Mouse (Mus musculus): ENCODE data around the gene Cyp26a1.

Cyp26a1 gene

DNA sequence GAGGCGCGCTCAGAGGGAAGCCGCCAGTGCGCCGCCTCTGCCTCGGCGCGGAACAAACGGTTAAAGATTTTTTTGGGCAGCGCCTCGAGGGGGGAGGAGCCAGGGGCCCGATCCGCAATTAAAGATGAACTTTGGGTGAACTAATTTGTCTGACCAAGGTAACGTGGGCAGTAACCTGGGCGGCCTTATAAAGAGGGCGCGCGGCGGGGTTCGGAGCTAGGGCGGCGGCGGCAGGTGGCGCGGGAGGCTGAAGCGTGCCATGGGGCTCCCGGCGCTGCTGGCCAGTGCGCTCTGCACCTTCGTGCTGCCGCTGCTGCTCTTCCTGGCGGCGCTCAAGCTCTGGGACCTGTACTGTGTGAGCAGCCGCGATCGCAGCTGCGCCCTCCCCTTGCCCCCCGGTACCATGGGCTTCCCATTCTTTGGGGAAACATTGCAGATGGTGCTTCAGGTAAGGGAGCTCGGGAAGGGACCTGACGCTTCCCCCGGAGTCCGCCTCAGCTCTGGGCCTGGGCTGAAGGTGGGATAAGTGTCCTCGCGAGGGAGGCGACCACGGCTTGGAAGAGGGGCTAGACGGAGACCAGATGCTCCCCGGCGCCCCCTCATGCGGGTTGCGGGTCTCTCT, at the start of gene Cyp26a1:
Gene Cyp26a1 (plus strand): TSS at position 148 of the 622 bp plus-strand sequence.
- in situ Hi-C loops (cut with MboI, MseI), result loop anchor here (10.0 kb wide), 1 partner anchor 137 kb away; no protein-coding TSS in a partner anchor

DNA sequence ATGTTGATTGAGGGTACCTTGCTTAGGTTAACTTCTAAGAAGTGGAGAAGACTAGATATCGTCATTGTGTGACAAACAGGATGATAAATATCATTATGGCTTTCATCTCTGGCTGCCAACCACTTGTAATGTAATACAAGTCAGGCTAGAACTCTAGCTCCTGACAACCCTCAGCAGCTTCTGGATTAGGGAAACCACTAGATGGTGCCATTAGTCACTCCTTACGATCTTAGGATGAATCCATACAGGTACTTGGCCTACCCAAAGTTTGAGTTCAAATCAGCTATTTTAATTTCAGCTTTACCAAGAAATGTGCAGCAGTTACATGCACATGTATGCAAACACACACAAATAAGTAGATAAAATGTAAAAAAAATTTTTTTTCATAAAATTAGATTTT, 49.6 kb upstream of the Cyp26a1 start:
- in situ Hi-C loops (cut with MboI, MseI), result no loop called here

DNA sequence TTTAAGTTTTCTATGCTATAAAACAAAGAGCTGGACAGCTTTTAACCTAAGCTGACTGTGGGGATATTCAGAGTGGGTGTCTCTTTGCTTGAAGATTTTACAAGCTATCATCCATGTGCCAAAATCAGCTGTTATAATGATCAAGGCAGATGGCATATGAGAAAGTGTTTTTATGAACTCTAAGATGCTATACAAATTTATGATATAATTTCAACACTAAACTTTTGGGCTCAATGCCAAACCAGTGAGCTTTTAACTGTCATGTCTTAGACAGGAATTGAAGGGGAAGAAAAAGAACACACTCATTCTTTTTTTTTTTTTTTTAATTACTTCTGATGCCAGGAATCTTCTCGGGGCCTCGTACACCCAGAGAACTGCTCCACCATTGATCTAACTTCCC, 47.1 kb upstream of the Cyp26a1 start:
- in situ Hi-C loops (cut with MboI, MseI), result no loop called here

DNA sequence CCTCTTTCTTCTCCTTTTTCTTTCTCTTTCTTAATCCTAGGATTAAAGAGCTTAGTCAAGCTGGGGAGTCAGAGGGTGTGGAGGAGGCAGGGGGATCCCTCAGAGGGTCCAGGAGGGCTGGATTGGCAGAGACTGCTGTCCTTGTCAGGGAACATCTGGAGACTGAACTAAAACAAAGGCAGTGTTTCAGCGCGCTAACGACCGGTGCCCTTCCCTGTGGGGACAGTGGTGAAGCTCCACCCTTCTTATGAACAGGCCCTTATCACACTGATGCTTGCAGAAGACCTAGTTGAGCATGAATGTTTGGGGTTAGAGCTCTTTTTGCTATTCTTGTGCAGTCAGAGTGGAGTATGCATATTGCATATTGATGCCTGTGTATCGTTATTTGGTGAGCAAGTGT, 43.6 kb upstream of the Cyp26a1 start:
- in situ Hi-C loops (cut with MboI, MseI), result no loop called here

DNA sequence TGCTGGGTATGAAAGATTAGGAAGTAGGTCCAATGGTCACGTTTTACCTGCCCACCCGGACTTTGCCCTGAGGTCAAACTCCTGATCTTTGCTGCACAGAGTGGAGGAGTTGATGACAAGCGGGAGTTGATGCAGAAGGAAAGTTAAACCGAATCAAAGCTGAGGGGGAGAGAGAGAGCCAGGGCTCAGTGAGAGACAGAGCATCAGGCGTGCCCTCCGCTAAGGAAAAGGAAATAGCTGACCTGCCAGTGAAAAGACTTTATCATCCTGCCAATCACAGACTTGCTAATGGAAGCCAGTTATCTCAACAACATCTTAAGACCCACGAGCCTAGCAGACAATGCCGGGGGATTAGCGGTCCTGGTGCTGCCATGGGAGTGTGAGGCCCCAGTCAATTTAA, 41.2 kb upstream of the Cyp26a1 start:
- in situ Hi-C loops (cut with MboI, MseI), result no loop called here

DNA sequence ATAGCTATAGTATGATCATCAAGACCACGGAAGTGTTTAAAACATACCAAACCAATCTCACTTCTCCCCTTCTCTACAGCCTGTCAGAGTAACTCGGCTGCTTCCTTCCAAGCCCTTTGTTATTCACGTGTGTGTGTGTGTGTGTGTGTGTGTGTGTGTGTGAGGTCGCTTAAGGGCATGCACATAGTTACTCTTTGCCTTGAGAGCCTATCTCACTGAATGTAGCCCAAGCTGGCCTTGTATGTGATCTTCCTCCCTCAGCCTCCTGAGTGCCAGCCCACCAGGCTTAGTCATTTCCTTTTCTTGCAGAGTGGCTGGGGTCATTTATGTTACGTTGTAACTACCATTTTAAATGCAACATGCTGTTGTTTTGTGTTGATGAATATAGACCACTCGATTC, 32.3 kb upstream of the Cyp26a1 start:
- in situ Hi-C loops (cut with MboI, MseI), result no loop called here

DNA sequence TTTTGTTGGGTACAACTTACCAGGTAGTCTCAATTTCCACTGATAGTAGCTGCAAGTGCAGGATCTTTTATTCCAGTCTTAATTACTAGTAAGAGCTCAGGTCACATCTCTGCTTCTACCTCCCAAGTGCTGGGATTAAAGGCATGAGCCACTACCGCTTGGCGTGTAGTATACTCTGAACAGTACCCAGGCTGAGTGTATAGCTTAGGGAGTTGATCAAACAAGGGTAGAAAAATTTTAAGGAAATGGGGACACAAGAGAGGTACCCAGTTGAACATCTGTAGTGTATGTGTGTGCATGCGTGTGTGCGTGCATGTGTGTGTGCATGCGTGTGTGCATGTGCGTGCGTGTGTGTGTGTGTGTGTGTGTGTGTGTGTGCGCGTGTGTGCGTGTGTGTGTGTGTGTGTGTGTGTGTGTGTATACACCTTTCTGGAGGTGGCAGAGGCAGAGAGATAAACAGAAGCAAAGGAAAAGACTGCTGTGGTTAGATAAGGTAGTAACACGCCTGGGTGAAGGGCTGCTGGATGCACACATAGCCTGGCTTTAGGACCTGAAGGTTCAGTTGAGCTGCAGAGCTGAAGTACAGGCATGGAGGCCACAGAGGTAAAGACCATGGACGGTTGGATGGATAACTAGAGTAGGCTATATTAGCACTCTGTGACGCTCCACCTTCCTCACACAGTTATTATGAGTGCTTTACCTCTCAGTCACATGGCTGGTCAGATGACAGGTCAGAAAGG, 29.6 kb upstream of the Cyp26a1 start:
- in situ Hi-C loops (cut with MboI, MseI), result no loop called here

DNA sequence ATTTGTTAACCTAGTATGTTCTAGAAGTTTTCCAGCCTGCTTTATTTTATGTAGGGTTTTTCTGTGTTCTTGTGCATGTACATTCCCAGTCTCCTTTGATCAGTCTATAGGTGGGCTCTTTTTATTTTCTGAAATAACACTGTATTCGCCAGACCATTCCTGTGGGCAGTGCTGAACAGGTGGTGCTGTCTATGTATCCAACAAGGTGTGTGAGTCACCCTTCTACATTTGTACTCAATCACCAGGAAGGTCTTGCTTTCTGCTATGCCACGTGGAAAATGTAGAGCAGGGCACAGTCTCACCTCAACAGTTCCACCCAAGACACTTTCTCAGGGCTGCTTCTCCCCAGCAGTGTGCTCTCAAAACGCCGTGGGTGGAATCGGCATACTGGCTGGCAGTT, 28.9 kb upstream of the Cyp26a1 start:
- in situ Hi-C loops (cut with MboI, MseI), result no loop called here

DNA sequence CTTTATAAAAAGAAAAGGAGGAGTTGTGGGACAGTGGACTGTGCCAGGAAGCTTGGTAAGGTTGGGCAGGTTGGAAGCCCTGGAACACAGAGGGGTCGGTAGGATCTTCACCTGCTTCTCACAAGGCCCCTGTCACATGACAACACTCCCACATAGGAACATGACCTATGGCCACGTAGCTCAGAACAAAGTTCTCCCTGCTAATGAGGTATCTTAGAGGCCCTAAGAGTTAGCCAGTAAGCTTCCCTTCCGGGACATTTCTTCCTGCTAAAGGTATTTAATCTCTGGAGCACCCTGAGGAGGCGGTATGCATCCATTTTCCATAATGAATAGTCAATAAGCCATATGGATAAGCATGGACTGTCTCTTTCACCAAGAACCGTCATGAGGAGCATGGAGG, 28.1 kb upstream of the Cyp26a1 start:
- in situ Hi-C loops (cut with MboI, MseI), result no loop called here

DNA sequence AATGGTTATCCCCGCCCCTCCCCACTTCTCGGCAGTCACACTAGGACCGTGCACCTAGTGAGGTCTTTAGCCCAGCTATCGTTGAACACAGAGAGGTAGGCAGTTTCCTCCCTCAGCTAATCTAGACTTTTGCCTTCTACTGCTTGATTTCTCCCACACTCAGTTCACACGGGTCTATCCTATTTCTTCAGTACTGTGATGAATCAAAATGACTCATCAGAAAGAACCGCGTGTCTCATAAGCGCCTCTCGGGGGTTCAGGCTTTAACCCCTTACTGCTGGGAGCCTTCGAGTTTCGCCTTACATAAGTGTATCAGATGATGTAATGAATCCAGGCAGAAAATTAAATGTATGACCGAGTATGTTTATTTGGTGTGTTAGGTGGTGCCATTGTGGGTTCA, 24.2 kb upstream of the Cyp26a1 start:
- in situ Hi-C loops (cut with MboI, MseI), result no loop called here

DNA sequence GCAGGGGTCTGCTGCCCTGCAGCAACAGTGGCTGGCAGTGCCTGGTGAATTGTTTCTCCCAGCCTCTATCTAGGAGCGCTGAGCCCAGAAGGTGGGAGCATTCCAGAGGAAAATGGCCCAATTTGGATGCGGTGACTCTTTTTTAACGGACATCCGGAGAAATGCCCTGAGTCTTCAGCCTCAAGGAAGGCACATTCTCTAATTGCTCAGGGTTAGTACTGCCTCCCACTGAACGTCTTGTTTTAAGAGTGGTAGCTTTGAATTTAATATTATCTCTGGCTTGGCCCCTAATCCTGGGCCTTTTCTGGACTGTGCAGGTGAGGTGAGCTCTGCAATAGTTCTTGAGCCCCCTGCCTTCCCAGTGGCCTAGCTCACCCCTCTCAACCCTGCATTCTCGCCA, 12.3 kb upstream of the Cyp26a1 start, which contains the start of gene Cyp26c1:
Gene Cyp26c1 (plus strand): TSS at position 301 of the 400 bp plus-strand sequence.
- in situ Hi-C loops (cut with MboI, MseI), result no loop called here

DNA sequence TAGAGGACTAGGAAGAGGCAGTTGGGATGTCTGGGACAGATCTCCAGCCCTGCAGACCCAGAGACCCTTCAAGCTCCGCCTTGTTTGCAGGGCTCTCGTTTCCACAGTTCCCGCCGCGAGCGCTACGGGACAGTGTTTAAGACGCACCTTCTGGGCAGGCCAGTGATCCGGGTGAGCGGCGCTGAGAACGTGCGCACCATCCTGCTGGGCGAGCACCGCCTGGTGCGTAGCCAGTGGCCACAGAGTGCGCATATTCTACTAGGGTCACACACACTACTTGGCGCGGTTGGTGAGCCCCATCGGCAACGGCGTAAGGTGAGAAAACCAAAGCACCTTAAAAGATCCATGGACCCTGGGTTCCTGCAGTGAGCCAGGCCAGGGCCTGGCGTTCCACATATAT, 11.3 kb upstream of the Cyp26a1 start:
- in situ Hi-C loops (cut with MboI, MseI), result no loop called here

DNA sequence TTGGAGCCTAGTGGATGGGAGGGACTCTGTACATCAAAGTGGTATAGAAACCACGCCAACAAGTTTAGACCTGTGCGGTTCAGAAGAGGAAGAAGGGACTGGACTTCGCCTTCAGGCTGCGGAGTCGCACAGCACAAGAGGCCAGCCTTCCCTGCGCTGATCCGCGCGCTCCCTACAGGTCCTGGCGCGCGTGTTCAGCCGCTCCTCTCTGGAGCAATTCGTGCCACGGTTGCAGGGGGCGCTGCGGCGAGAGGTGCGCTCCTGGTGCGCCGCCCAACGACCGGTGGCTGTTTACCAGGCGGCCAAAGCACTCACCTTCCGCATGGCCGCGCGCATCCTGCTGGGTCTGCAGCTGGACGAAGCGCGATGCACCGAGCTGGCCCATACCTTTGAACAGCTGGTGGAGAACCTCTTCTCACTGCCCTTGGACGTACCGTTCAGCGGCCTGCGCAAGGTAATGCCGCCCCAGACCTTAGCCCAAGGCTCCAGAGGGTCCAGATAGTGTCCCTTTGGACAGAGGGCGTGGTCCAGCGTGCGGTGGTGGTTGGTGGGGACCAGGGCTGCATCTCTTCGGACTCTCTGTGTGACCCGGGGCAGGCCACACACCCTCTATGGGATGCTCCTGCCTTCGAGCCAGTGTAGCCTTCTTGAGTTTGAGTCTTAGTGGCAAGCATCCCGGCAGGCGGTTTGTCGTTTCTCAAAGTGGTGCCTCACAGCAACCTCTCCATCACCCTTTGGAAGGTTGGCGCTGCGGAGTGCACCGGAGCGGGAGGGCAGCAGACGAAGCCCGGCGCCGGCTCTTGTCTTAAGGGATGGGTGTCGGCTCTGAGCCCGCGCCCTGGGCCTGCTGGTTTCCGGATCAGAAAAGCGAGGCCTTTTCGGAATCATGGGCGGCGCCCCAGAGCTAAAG, 10.4 kb upstream of the Cyp26a1 start:
- in situ Hi-C loops (cut with MboI, MseI), result no loop called here

DNA sequence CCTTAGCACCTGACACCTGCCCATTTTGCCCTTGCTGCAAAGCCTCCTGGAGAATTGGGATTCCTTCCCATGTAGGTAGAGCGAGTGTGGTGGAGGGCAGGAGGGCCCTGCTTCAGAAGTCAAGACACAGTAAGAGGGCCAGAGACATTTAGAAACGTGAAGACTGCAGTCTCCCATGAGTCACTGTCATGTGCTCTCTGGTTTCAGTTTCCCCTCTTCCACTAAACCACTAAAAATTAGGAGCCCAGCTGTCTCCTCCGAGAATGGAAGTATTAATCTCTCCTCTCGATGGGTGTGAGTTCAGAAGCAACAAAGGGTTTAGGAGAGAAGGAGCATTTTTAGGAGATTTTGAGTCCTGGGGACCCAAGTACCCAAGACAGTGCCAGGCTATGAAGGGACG, 8.1 kb upstream of the Cyp26a1 start:
- in situ Hi-C loops (cut with MboI, MseI), result no loop called here

DNA sequence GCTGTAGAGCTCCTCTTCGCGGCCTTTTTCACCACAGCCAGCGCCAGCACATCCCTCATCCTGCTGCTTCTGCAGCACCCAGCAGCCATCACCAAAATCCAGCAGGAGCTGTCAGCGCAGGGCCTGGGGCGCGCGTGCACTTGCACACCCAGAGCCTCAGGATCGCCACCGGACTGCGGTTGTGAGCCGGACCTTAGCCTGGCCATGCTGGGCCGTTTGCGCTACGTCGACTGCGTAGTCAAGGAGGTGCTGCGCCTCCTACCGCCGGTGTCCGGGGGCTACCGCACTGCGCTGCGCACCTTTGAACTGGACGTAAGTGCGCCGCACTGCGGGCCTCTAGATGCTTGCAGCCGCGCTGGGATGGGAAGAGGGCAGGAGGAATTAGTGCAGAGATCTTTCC, 6.9 kb upstream of the Cyp26a1 start:
- in situ Hi-C loops (cut with MboI, MseI), result loop anchor here (10.0 kb wide), 1 partner anchor 144 kb away; no protein-coding TSS in a partner anchor

DNA sequence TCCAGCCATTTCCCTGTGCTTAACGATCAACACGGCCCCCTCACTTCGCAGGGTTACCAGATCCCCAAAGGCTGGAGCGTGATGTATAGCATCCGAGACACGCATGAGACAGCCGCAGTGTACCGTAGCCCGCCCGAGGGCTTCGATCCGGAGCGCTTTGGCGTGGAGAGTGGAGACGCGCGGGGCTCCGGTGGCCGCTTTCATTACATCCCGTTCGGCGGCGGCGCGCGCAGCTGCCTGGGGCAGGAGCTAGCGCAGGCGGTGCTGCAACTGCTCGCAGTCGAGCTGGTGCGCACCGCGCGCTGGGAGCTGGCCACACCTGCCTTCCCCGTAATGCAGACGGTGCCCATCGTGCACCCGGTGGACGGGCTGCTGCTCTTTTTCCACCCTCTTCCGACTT, 4.7 kb upstream of the Cyp26a1 start:
- in situ Hi-C loops (cut with MboI, MseI), result loop anchor here (10.0 kb wide), 1 partner anchor 142 kb away; no protein-coding TSS in a partner anchor

DNA sequence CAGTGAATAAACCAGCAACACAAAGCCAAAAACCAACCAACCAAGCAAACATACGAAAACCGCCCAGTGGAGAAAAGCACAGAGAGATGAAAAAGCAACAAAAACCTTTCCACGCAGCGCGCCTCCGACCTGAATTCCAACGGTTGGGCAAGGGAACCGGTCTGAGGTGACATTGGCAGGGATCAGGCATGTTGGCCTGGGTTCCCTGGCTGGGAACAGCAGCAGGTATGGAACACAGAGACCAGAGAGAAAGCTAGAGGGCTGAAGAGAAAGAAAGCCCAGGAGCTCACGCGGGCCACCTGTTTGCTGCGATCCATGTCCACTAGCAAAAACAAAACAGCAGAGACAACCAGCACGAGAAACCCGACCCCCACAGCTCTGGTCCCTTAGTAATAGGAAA, 2.5 kb upstream of the Cyp26a1 start:
- in situ Hi-C loops (cut with MboI, MseI), result loop anchor here (10.0 kb wide), 1 partner anchor 140 kb away; no protein-coding TSS in a partner anchor

DNA sequence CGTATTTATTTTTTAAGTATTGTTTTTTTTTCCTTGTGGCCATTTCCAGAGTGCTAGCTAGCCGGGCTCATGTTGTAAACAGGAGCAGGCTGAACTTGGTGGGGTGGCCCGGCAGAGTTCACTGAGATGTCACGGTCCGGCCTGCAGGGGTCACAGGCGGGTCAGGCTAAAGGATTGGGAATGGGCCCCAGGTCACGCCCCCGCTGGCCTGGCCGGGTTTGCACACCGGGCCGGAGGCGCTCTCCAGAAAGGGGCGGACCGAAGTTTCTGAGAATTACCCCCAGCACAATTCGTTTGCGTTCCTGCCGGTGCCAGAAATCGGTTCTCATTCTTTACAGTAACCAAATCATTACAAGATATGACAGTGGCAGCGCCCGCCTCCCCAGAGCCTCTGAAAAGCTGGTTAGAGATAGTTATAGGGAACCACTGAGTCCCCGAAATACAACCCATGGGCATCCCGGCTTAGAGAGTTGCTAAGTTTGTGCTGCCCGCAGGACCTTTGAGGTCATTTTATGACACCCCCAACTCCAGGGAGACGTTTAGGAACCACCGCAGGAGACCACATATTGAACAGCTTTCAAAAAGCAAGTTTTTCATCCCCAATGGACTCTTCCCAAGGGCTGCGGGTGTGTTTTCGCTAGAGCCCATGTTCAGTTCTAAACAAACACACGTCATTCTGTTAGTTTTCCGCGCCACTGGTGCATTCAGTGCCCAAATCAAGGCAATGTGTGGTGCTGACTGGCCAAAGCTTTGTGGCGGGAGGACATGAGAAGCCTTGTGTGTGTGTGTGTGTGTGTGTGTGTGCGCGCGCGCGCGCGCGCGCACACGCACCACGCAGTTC, 1.6 kb upstream of the Cyp26a1 start:
- in situ Hi-C loops (cut with MboI, MseI), result loop anchor here (10.0 kb wide), 1 partner anchor 139 kb away; no protein-coding TSS in a partner anchor

DNA sequence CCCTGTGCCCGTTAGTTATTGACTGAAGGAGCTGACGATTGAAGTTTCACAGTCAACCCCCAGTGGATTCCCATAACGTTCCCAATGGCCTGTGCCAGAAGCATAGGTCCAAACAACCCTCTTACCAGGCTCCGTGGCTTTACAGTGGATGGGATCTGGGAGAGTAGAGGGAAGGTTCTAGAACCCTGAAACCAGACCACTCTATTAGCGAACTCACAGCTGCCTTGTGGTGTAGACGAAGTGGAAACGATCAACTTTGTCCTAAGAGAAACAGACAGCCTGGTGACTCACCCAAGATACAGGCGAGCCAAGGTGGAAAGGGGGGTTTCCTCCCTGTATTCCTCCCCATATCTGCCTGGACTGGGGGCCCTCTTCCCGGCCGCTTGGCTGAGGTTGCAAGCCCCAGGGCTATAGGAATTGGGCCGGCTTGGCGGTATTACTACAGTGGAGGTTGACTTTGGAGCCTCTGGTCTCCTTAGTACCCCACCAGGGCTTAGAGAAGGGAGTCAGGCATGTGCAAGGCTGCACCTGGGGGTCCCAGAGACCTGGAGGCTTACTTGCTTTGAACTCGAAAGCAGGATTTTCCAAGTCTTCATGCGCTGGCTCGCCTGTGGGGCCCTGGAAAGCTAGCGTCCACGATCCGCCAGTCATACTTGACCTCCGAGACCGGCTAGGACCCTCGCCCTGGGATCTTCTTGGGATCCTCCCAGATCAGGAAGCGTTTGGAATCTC, 829 bp upstream of the Cyp26a1 start:
- in situ Hi-C loops (cut with MboI, MseI), result loop anchor here (10.0 kb wide), 1 partner anchor 138 kb away; no protein-coding TSS in a partner anchor

DNA sequence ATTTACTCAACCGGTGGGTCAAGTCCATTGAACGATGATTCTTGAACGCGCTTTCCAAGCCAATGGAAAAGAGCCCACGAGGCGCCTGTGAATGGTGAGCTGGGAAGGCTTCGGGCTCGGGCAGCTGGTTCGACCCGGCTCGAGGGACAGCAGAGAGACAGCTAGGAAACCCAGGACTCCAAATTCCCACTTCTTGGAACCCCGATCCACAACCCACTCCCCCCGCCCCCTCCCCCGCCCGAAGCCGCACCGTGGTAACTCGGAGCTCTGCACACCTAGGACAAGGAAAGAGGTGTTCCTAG, 312 bp upstream of the Cyp26a1 start:
- in situ Hi-C loops (cut with MboI, MseI), result loop anchor here (10.0 kb wide), 1 partner anchor 138 kb away; no protein-coding TSS in a partner anchor
